Mouse (Mus musculus) erythroblast, embryonic 14.5 days (primary cell): ENCODE measurements around the gene Eif4e.

Experiments
- GATA1 ChIP-seq: IDR thresholded peaks from 2 replicates; pipeline ENCODE4 v1.6.1; 2012; ENCODE audit warnings: low read length, inconsistent platforms, mixed read lengths
- TAL1 ChIP-seq: IDR thresholded peaks from 3 replicates; pipeline ENCODE4 v1.6.1; 2012; ENCODE audit warnings: low read length, inconsistent platforms, mixed read lengths

DNA sequence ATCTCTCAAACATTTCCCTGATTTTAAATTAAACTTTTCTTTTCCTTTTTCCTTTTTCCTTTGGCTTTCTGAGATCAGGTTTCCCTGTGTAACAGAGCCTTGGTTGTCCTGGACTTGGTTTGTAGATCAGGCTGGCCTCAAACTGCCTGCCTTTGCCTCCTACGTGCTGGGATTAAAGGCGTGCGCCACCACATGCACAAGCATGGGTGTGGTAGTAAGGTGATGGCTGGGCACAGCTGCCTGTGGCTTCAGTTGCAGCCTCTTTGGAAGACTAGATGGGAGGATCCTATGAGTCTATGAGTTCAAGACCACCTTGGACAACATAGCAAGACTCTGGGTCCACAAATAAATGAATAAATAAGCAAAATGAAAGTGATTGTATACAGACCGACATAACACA is 2.0 kb upstream of the Eif4e start:
- TF ChIP-seq TAL1 (no peak), GATA1 (no peak)
